Mouse (Mus musculus) brain, embryonic 18.5 days (tissue): ENCODE results near the gene Disc1.

Experiments
- DNase-seq: peaks from one replicate; pipeline ENCODE4 v3.0.0-alpha.2; 2012; ENCODE audit warnings: low read depth, low spot score

The Disc1 gene

GRCm38 (mm10) chr8:125258806-125259500 lies 205.0 kb downstream of the Disc1 start:
- DNase-seq: no peak

GRCm38 (mm10) chr8:125268181-125268705 lies 214.2 kb downstream of the Disc1 start:
- no peak for DNase-seq

- no peak for DNase-seq
Measured at GRCm38 (mm10) chr8:125270292-125270691, 216.3 kb downstream of the Disc1 start.

GRCm38 (mm10) chr8:125271357-125271756 lies 217.4 kb downstream of the Disc1 start:
- no peak for DNase-seq

- DNase-seq: no peak
Measured at GRCm38 (mm10) chr8:125272089-125272866, 218.3 kb downstream of the Disc1 start.

GRCm38 (mm10) chr8:125277071-125277682 lies 223.2 kb downstream of the Disc1 start:
- DNase-seq: no peak

GRCm38 (mm10) chr8:125279156-125279555 lies 225.2 kb downstream of the Disc1 start:
- DNase-seq: no peak

- no peak for DNase-seq
Measured at GRCm38 (mm10) chr8:125279892-125280291, 225.9 kb downstream of the Disc1 start.

- no peak for DNase-seq
Measured at GRCm38 (mm10) chr8:125282531-125282930, 228.5 kb downstream of the Disc1 start.

GRCm38 (mm10) chr8:125283542-125283941 lies 229.5 kb downstream of the Disc1 start:
- DNase-seq: no peak

GRCm38 (mm10) chr8:125284875-125285274 lies 230.9 kb downstream of the Disc1 start:
- no peak for DNase-seq

- DNase-seq: no peak
Measured at GRCm38 (mm10) chr8:125285391-125285790, 231.4 kb downstream of the Disc1 start.

GRCm38 (mm10) chr8:125285966-125286681 lies 232.1 kb downstream of the Disc1 start:
- DNase-seq: no peak

- no peak for DNase-seq
Measured at GRCm38 (mm10) chr8:125287311-125287710, 233.3 kb downstream of the Disc1 start.

GRCm38 (mm10) chr8:125287841-125288341 lies 233.9 kb downstream of the Disc1 start:
- no peak for DNase-seq

- no peak for DNase-seq
Measured at GRCm38 (mm10) chr8:125291506-125291905, 237.5 kb downstream of the Disc1 start.

- DNase-seq: no peak
Measured at GRCm38 (mm10) chr8:125291932-125292717, 238.1 kb downstream of the Disc1 start.

GRCm38 (mm10) chr8:125292933-125293591 lies 239.1 kb downstream of the Disc1 start:
- DNase-seq: no peak

- no peak for DNase-seq
Measured at GRCm38 (mm10) chr8:125299248-125299647, 245.3 kb downstream of the Disc1 start.

- no peak for DNase-seq
Measured at GRCm38 (mm10) chr8:125301931-125302361, 248.0 kb downstream of the Disc1 start.
